ENCODE assay signal across 9 mouse cellular contexts in the genomic region with DNA sequence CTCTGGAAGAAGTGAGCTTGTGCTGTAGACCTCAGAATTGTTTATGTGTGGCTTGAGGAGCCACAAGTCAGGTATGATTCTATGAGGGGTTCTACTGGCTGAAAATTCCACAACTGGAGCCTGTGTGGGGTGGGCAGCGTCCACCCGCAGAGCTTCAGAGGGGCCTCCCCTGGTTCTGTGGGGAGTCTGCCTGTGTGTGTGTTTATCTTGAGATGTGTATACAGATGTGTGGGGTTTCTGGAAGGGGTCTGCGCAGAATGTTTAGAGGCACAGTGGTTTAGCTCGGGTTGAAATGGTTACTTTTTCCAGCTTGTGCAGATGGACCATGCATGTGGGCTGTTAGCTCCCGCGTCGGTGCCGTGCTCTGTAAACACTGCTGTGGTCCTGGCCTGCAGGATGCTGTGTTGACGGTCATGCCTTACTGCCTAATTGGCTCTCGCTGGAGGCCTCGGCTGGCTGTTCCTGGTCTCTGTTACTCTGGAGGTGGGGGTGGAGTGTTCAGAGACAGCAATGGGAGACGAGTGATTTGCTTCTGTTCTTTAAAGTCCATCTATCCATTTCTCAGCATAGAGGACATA.
DNase-seq lines count a peak whose midpoint lies in the region; ATAC-seq lines count a peak whose summit lies in the region.
"Had no signal": no experiment of that assay in that cellular context is flagged by ENCODE, and none has a peak within 500 bp of the region (broad histone marks: within the 10 kb centered on the region; RNA-seq: fewer than 3 reads in every experiment).

No protein-coding gene starts in this region.

- H3K27me3 ChIP-seq in lung, embryonic 16.5 days (ENCODE audit: control insufficient read depth, insufficient read depth, low read depth, low read length): no peaks in the 10 kb centered on the region
- H3K27me3 ChIP-seq in hindbrain, embryonic 14.5 days (ENCODE audit: control insufficient read depth, insufficient read depth, low read length): no peaks in the 10 kb centered on the region
- H3K27me3 ChIP-seq in neural tube, embryonic 14.5 days (ENCODE audit: control insufficient read depth, insufficient read depth, low read length): no peaks in the 10 kb centered on the region
- H3K27me3 ChIP-seq: Patski had no signal

- H3K27ac ChIP-seq in lung, embryonic 16.5 days (ENCODE audit: low read length): peak overlapping the region; percentile 87
- H3K27ac ChIP-seq in hindbrain, embryonic 14.5 days: no peak overlapping the region
- no peak overlapping the region for H3K27ac ChIP-seq in neural tube, embryonic 14.5 days (ENCODE audit: low read depth, low read length)

- peak; percentile 60 for ATAC-seq in lung, embryonic 16.5 days (ENCODE audit: low read depth)
- peak; percentile 53; the same call in 1 of the 2 replicates for ATAC-seq in hindbrain, embryonic 14.5 days (ENCODE audit: low FRiP score)
- peak; percentile 77; the same call in 1 of the 2 replicates for ATAC-seq in neural tube, embryonic 14.5 days (ENCODE audit: low read depth)

- DNase-seq in adrenal gland, postnatal 10 days: peak; percentile 25
- no peak for DNase-seq in adrenal gland, postnatal 25 days
- no peak for DNase-seq in lung, postnatal 25 days (ENCODE audit: low spot score)
- no peak for DNase-seq in hindbrain, embryonic 14.5 days (ENCODE audit: low spot score)
- no peak for DNase-seq in left cerebral cortex, adult 8-10 months (ENCODE audit: low spot score in 2 of 2)
- no peak for DNase-seq in cerebellum, postnatal 36 days

- no peak overlapping the region for H3K4me2 ChIP-seq in lung, embryonic 16.5 days (ENCODE audit: low read depth, low read length)
- no peak overlapping the region for H3K4me2 ChIP-seq in hindbrain, embryonic 14.5 days (replicated peaks)
- H3K4me2 ChIP-seq in neural tube, embryonic 14.5 days (ENCODE audit: low read depth, low read length): no peak overlapping the region

- H3K9ac ChIP-seq in lung, embryonic 16.5 days (ENCODE audit: low read length): no peak overlapping the region
- no peak overlapping the region for H3K9ac ChIP-seq in hindbrain, embryonic 14.5 days
- H3K9ac ChIP-seq in neural tube, embryonic 14.5 days (replicated peaks; ENCODE audit: low read depth, low read length): no peak overlapping the region

- no peaks in the 10 kb centered on the region for H3K36me3 ChIP-seq in lung, embryonic 16.5 days (ENCODE audit: control insufficient read depth, insufficient read depth, low read length)
- H3K36me3 ChIP-seq in hindbrain, embryonic 14.5 days (replicated peaks; ENCODE audit: control insufficient read depth, insufficient read depth): no peaks in the 10 kb centered on the region
- no peaks in the 10 kb centered on the region for H3K36me3 ChIP-seq in neural tube, embryonic 14.5 days (ENCODE audit: control insufficient read depth, insufficient read depth, low read length)

- H3K4me1 ChIP-seq in lung, embryonic 16.5 days (replicated peaks; ENCODE audit: control insufficient read depth, insufficient read depth, low read length): peaks cover 16% of the 10 kb centered on the region
- no peaks in the 10 kb centered on the region for H3K4me1 ChIP-seq in hindbrain, embryonic 14.5 days (replicated peaks; ENCODE audit: control insufficient read depth, insufficient read depth, low read length)
- H3K4me1 ChIP-seq in neural tube, embryonic 14.5 days (ENCODE audit: control insufficient read depth, insufficient read depth, low read length): no peaks in the 10 kb centered on the region

- no peak overlapping the region for H3K4me3 ChIP-seq in lung, embryonic 16.5 days (ENCODE audit: low read length)
- H3K4me3 ChIP-seq in hindbrain, embryonic 14.5 days (replicated peaks; ENCODE audit: low read length): no peak overlapping the region
- H3K4me3 ChIP-seq in neural tube, embryonic 14.5 days (ENCODE audit: low read depth, low read length): no peak overlapping the region

- H3K9me3 ChIP-seq in lung, embryonic 16.5 days (ENCODE audit: control insufficient read depth, low read length): no peaks in the 10 kb centered on the region
- no peaks in the 10 kb centered on the region for H3K9me3 ChIP-seq in hindbrain, embryonic 14.5 days (ENCODE audit: control insufficient read depth, low read length)
- no peaks in the 10 kb centered on the region for H3K9me3 ChIP-seq in neural tube, embryonic 14.5 days (ENCODE audit: control insufficient read depth, low read length)

- 21% methylated on average over 12 of the region's 12 CpGs for WGBS in lung, embryonic 16.5 days
- WGBS in hindbrain, embryonic 14.5 days: 56% methylated on average over 12 of the region's 12 CpGs
- 50% methylated on average over 12 of the region's 12 CpGs for WGBS in neural tube, embryonic 14.5 days
